17 mouse cellular contexts compared by ENCODE assay signal in genomic region chr1:63573864-63574611, GRCm38 (mm10). TPM values are rescaled to one million over a fixed set of nuclear protein-coding genes. Genes with fewer than 3 reads are reported as not detected.
DNase-seq lines count a peak whose midpoint lies in the region; ATAC-seq and TF ChIP-seq lines count a peak whose summit lies in the region.
"Had no signal": no experiment of that assay in that cellular context is flagged by ENCODE, and none has a peak within 500 bp of the region (broad histone marks: within the 10 kb centered on the region; RNA-seq: fewer than 3 reads in every experiment).

No protein-coding gene starts in this region.

- no peak for TF ChIP-seq CTCF in layer of hippocampus, adult 2 months (conservative IDR thresholded peaks at IDR 0.05)
- TF ChIP-seq CTCF in midbrain, postnatal 0 days (IDR thresholded peaks at IDR 0.05), result no peak

- H3K4me1 ChIP-seq in forebrain, embryonic 14.5 days (ENCODE audit: control insufficient read depth, insufficient read depth, low read length), result peaks cover 21% of the 10 kb centered on the region
- H3K4me1 ChIP-seq in hindbrain, embryonic 16.5 days (ENCODE audit: control insufficient read depth, insufficient read depth, low read depth, low read length), result peaks cover 15% of the 10 kb centered on the region
- H3K4me1 ChIP-seq in midbrain, postnatal 0 days (ENCODE audit: insufficient read depth, low read length), result peaks cover 4% of the 10 kb centered on the region; the same call in 1 of the 2 replicates
- H3K4me1 ChIP-seq: heart, embryonic 15.5 days had no signal

- no peak overlapping the region for H3K4me3 ChIP-seq in layer of hippocampus, adult 2 months
- no peak overlapping the region for H3K4me3 ChIP-seq in forebrain, embryonic 14.5 days (ENCODE audit: low read depth, low read length)
- no peak overlapping the region for H3K4me3 ChIP-seq in hindbrain, embryonic 16.5 days (ENCODE audit: low read length)
- no peak overlapping the region for H3K4me3 ChIP-seq in midbrain, postnatal 0 days (ENCODE audit: low read depth, low read length)
- H3K4me3 ChIP-seq: embryonic facial prominence, embryonic 12.5 days; heart, embryonic 15.5 days had no signal

- H3K4me2 ChIP-seq in forebrain, embryonic 14.5 days (ENCODE audit: low read length), result no peak overlapping the region
- no peak overlapping the region for H3K4me2 ChIP-seq in hindbrain, embryonic 16.5 days (ENCODE audit: low read length)
- no peak overlapping the region for H3K4me2 ChIP-seq in midbrain, postnatal 0 days (ENCODE audit: low read depth, low read length, poor library complexity, severe bottlenecking)
- H3K4me2 ChIP-seq: embryonic facial prominence, embryonic 12.5 days; heart, embryonic 15.5 days; lung, embryonic 14.5 days had no signal

- peak; percentile 24; the same call in 1 of the 2 replicates for ATAC-seq in forebrain, embryonic 14.5 days
- peak; percentile 59 for ATAC-seq in hindbrain, embryonic 16.5 days
- 0 out of 2 replicates have a peak, but pooled peaks have one; percentile 47 for ATAC-seq in midbrain, postnatal 0 days (ENCODE audit: low FRiP score)
- ATAC-seq in megakaryocyte progenitor cell, adult 5-6 weeks (replicated peaks; ENCODE audit: poor library complexity), result no peak

- intact Hi-C loops in heart, postnatal 25 days (cut with DNase I), result no loop called here

- no peaks in the 10 kb centered on the region for H3K9me3 ChIP-seq in forebrain, embryonic 14.5 days (replicated peaks; ENCODE audit: control insufficient read depth, low read length)
- no peaks in the 10 kb centered on the region for H3K9me3 ChIP-seq in hindbrain, embryonic 16.5 days (ENCODE audit: control insufficient read depth, low read length)
- H3K9me3 ChIP-seq in midbrain, postnatal 0 days (ENCODE audit: low read length), result no peaks in the 10 kb centered on the region
- H3K9me3 ChIP-seq: embryonic facial prominence, embryonic 12.5 days; heart, embryonic 15.5 days had no signal

- H3K36me3 ChIP-seq in forebrain, embryonic 14.5 days (ENCODE audit: control insufficient read depth, insufficient read depth, low read length), result no peaks in the 10 kb centered on the region
- no peaks in the 10 kb centered on the region for H3K36me3 ChIP-seq in hindbrain, embryonic 16.5 days (ENCODE audit: control insufficient read depth, insufficient read depth, low read length)
- no peaks in the 10 kb centered on the region for H3K36me3 ChIP-seq in midbrain, postnatal 0 days (ENCODE audit: insufficient read depth, low read length)
- H3K36me3 ChIP-seq: embryonic facial prominence, embryonic 12.5 days; heart, embryonic 15.5 days had no signal

- H3K27me3 ChIP-seq in forebrain, embryonic 14.5 days (replicated peaks; ENCODE audit: control insufficient read depth, insufficient read depth, low read length), result no peaks in the 10 kb centered on the region
- H3K27me3 ChIP-seq in hindbrain, embryonic 16.5 days (replicated peaks; ENCODE audit: control insufficient read depth, insufficient read depth, low read length), result no peaks in the 10 kb centered on the region
- no peaks in the 10 kb centered on the region for H3K27me3 ChIP-seq in midbrain, postnatal 0 days (ENCODE audit: insufficient read depth, low read length)
- H3K27me3 ChIP-seq: embryonic facial prominence, embryonic 12.5 days; heart, embryonic 15.5 days had no signal

- no peak overlapping the region for H3K9ac ChIP-seq in forebrain, embryonic 14.5 days (ENCODE audit: low read length)
- no peak overlapping the region for H3K9ac ChIP-seq in hindbrain, embryonic 16.5 days (ENCODE audit: low read depth, low read length)
- no peak overlapping the region for H3K9ac ChIP-seq in midbrain, postnatal 0 days (replicated peaks; ENCODE audit: low read length, poor library complexity, severe bottlenecking)
- H3K9ac ChIP-seq: embryonic facial prominence, embryonic 12.5 days; heart, embryonic 15.5 days; lung, embryonic 14.5 days had no signal

- WGBS in forebrain, embryonic 14.5 days, result 48% methylated on average over 12 of the region's 12 CpGs
- WGBS in hindbrain, embryonic 16.5 days, result 45% methylated on average over 12 of the region's 12 CpGs
- 38% methylated on average over 12 of the region's 12 CpGs for WGBS in midbrain, postnatal 0 days

- no peak for DNase-seq in layer of hippocampus, adult 2 months (ENCODE audit: low spot score in 2 of 2)
- no peak for DNase-seq in layer of hippocampus, postnatal 10 days (ENCODE audit: low spot score in 2 of 2)
- peak; percentile 25 for DNase-seq in forebrain, embryonic 14.5 days (ENCODE audit: low spot score)
- no peak for DNase-seq in midbrain, postnatal 0 days (ENCODE audit: low spot score)
- no peak for DNase-seq in heart, postnatal 25 days (ENCODE audit: low spot score)
- DNase-seq in thymus, postnatal 0 days (ENCODE audit: low spot score), result no peak
- DNase-seq: cerebellum, postnatal 25 days; liver; right cerebral cortex, postnatal 4 days; thymus, adult 2 months had no signal

- H3K27ac ChIP-seq in layer of hippocampus, adult 2 months, result 0 out of 2 replicates have a peak overlapping the region, but pooled peaks have one; percentile 23
- peak overlapping the region; percentile 28; the same call in 1 of the 2 replicates for H3K27ac ChIP-seq in forebrain, embryonic 14.5 days (ENCODE audit: low read depth, low read length)
- H3K27ac ChIP-seq in hindbrain, embryonic 16.5 days (ENCODE audit: low read depth, low read length), result peak overlapping the region; percentile 51; the same call in 1 of the 2 replicates
- H3K27ac ChIP-seq in midbrain, postnatal 0 days (ENCODE audit: low read depth, low read length), result peak overlapping the region; percentile 34; the same call in 1 of the 2 replicates
- H3K27ac ChIP-seq: embryonic facial prominence, embryonic 12.5 days; heart, embryonic 15.5 days had no signal

RNA-seq across cellular contexts. Expression of gene Gm39653, which starts 41.7 kb away (rescaled TPM):
- total RNA-seq in layer of hippocampus, adult 2 months (2021), result not detected
- total RNA-seq in layer of hippocampus, postnatal 10 days (2021), result not detected
- not detected in 2 replicates for polyA plus RNA-seq in forebrain, embryonic 14.5 days (2014; fragmentation: Nextera tagmentation; extraction: Ambion mirVana)
- not detected in 2 replicates for polyA plus RNA-seq in hindbrain, embryonic 16.5 days (2015; fragmentation: Nextera tagmentation; extraction: Ambion mirVana)
- total RNA-seq in midbrain, postnatal 0 days (2014; rRNA removed), result not detected in 2 replicates
- polyA plus RNA-seq in midbrain, postnatal 0 days (2015; fragmentation: Nextera tagmentation; extraction: Ambion mirVana), result not detected in 2 replicates
- not detected in 2 replicates for total RNA-seq in megakaryocyte progenitor cell, adult 5-6 weeks (2015)
- total RNA-seq in megakaryocyte progenitor cell, adult 5-6 weeks (2017), result not detected in 2 replicates
- not detected for total RNA-seq in heart, postnatal 25 days (2021)
- polyA plus RNA-seq in thymus, postnatal 0 days (2015; fragmentation: Nextera tagmentation; extraction: Ambion mirVana), result not detected in 2 replicates
- total RNA-seq: gastrocnemius, postnatal 4 days had no signal
- polyA plus RNA-seq: embryonic facial prominence, embryonic 12.5 days; heart, embryonic 15.5 days; intestine, embryonic 14.5 days; lung, embryonic 14.5 days; thymus, adult 2 months had no signal
